Mouse (Mus musculus): ENCODE measurements at regions not wholly inside any gene's neighbourhood (a gene's known extent, or its start where the extent isn't known, plus 50 kb on each side); places are given as distances from the start of the nearest gene placed in this dataset.

- no peak for TF ChIP-seq CTCF (IDR thresholded peaks at IDR 0.05; ENCODE audit: borderline replicate concordance, insufficient read depth, low read length)
- no peak for TF ChIP-seq POLR2A (IDR thresholded peaks at IDR 0.05; ENCODE audit: low read depth, low read length)
These were observed 135.8 kb downstream of the Mreg start for GRCm38 (mm10) chr1:72076341-72076740.
